Mouse (Mus musculus): ENCODE measurements around the gene Lrriq1.

DNA sequence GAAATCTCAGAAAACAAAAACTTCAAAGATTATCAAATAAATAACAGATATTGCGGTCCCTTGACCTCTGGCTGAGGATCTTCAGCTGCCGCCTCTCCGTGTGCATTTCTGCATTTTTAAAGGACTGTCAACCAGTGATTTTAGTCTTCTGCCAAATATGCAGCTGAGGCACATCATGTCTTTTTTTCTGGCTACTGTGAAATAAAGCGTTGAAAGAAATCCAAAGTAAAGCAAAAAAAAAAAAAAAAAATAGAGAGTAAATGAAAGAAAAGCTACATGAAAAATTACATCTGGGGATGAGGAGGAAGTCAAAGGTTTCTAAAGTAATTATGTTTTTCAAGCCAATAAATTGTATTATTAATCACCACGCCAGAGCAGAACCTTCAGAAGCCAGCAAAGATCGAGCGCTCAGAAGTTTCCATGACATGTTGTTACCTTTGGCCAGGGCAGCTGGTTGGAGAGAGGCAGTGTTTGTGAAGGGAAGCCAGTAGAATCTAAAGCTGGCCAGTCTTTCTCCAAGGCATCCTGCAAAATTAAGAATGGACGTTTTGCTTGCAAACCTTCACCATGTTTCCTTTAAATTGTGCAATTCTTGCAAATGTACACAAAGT lies 90.2 kb downstream of the Lrriq1 start:
- TF ChIP-seq CTCF (IDR thresholded peaks at IDR 0.05; ENCODE audit: borderline replicate concordance, insufficient read depth, low read length) (no peak), POLR2A (IDR thresholded peaks at IDR 0.05; ENCODE audit: low read depth, low read length) (no peak)

All from embryonic fibroblast, embryonic 13.5 days (primary cell).